Mouse (Mus musculus) gastrocnemius, postnatal 4 days (tissue): ENCODE measurements at regions not wholly inside any gene's neighbourhood (a gene's known extent, or its start where the extent isn't known, plus 50 kb on each side); places are given as distances from the start of the nearest gene placed in this dataset.

Experiments
- DNase-seq, 2 experiments: peaks; one replicate each; pipeline ENCODE4 v3.0.0; 2021 to 2022; ENCODE audit warnings: low spot score in 2 of 2, mixed read lengths in 2 of 2

- peak; percentile 36 to 63 for DNase-seq
Measured at GRCm38 (mm10) chr2:116979561-116980391, 101.3 kb downstream of the Tmco5 start.

GRCm38 (mm10) chr2:116980692-116981091, 102.2 kb downstream of the Tmco5 start:
- no peak for DNase-seq

GRCm38 (mm10) chr2:116983351-116983750, 104.9 kb downstream of the Tmco5 start:
- DNase-seq = no peak

GRCm38 (mm10) chr2:116983821-116984351, 105.4 kb downstream of the Tmco5 start:
- no peak for DNase-seq

DNA sequence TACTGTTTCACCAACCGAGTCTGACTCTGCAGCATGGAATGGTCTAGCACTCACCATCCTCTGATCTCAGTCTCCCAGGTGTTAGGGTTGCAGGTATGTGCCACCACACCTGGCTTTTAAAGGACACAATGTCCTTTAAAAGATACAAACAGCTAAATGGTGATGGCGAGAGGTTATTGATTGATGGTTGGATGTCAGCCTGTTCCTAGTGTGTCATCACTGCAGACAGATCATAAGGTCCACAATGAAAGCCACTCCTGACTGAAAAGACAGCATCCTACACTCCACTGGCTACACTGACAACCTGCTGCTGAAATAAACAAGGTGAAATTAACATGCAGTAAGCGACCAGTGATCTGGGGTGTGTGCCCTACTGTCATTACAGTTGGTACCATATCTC, 106.1 kb downstream of the Tmco5 start:
- no peak for DNase-seq

GRCm38 (mm10) chr2:116985549-116985948, 107.1 kb downstream of the Tmco5 start:
- no peak for DNase-seq

DNA sequence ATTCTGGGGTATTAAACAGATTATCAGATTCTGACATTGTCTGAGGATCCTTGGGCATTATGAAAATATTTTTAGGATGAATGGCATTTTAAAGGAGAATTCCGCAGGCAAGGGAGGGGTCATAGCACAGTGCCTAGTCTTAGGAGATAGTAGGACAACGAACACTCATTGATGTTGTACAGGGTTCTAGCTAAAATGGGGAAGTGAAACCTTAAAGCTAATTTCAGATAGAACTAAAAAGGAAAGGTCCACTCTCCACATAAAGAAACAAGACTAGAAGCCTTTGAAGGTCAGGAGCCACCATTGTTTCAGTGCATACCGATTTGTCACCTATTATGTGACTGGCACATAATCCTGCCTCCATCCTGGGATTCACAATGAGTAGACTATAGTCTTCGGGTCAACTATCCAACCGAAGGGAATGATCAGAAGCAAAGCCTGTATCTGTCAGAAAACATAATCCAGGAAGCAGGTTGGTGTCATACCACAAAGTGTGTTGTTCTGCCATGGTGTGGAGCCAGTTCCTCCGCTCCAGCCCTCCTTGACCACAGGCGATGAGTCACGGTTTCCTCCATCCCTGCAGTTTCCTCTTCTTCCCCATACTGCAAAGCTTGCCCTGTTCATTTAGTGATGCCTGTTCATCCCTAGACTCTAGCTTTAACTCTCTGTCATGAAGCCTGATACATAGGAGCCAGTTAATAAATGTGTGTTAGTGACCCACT, 110.6 kb downstream of the Tmco5 start:
- no peak for DNase-seq

DNA sequence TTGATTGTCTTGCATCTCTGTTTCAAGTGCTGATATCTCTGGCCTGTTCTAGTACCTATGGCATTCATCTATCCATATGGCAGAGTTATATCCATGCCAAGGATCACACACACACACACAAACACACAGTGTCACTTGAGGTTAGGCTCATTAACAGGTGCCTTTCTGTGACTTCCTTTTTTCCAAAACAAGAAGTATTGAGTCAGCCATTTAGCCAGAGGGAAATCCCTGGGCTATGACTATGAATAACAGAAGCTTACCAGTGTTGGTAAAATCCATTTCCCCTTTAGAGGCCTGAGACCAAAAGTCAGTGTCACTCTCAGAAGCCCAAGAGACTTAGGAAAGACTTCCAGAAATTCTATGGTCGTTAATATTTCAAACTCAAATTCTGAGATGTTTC, 111.6 kb downstream of the Tmco5 start:
- DNase-seq = no peak

GRCm38 (mm10) chr2:116991561-116992042, 113.1 kb downstream of the Tmco5 start:
- DNase-seq = no peak

- no peak for DNase-seq
Measured at GRCm38 (mm10) chr2:116993724-116994123, 115.2 kb downstream of the Tmco5 start.

DNA sequence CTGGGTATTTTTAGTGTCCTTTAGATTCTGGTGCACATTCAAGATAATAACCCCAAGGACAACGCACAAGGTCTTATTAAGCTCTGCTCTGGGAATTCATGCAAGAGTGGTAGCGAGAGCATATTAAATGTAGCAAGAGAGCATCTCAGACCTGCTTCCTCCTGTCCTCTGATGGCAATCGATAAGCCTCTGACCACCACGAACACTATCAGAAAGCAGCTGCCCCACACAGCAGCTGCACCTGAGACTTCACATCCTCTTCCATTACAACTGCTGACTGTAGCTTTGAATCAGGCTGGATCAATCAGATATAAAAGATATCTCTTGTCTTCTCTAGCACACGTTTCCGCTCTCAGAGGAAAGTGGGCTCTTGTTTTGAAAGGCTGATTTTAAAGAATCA, 117.8 kb downstream of the Tmco5 start:
- no peak for DNase-seq

- no peak for DNase-seq
Measured at GRCm38 (mm10) chr2:116998822-116999221, 120.3 kb downstream of the Tmco5 start.

GRCm38 (mm10) chr2:116999592-116999991, 121.1 kb downstream of the Tmco5 start:
- no peak for DNase-seq

- DNase-seq = no peak
Measured at GRCm38 (mm10) chr2:117003976-117004375, 117.2 kb upstream of the Spred1 start.

DNA sequence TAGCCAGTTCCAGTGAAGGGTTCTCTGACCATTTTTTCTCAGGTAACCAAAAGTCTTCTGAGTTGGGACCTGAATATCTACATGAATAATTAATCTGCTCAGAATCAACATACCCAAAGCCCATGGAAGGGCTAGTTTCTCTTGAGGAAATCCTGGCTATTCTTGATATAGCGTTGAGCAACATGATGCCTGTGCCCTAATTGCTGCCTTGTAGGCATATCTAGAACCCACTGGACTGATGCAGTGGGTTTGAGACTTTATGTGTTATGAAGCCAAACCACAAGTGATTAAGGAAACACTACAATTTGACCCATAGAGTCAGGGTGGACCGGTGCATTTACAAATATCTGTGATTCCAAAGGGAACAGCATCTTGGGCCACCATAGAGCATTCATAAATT, 114.3 kb upstream of the Spred1 start:
- DNase-seq = no peak

GRCm38 (mm10) chr2:117008922-117009321, 112.3 kb upstream of the Spred1 start:
- DNase-seq = no peak

- DNase-seq = no peak
Measured at GRCm38 (mm10) chr2:117010001-117010400, 111.2 kb upstream of the Spred1 start.

GRCm38 (mm10) chr2:117010942-117011341, 110.2 kb upstream of the Spred1 start:
- DNase-seq = no peak

- peak; percentile 35 to 73 for DNase-seq
Measured at GRCm38 (mm10) chr2:117017921-117018651, 103.1 kb upstream of the Spred1 start.

GRCm38 (mm10) chr2:117018917-117019538, 102.1 kb upstream of the Spred1 start:
- peak; percentile 49 to 79 for DNase-seq

DNA sequence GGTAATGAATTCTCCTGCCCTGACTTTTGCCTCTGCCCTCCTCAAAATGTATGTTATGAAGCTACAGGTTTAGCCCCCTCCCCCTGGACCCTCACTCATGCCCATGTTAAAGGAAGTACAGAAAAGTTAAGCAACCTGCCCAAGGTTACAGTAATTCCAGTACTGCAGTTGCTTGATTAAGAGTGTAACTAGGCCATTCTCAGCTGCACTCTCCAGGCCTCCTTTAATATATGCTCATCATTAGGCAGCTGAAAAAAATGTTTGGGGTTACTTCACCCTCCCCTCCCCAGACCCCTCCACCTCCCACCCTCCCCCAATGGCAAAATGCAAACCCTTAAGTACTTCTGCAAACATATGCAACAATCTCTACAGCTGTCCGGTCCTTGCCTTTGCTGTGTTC, 101.6 kb upstream of the Spred1 start:
- DNase-seq = no peak
